Mouse (Mus musculus) MEL (cell line): Measurements from ENCODE around the gene E130208F15Rik. TPM values are rescaled to one million over a fixed set of nuclear protein-coding genes. Genes with fewer than 3 reads are reported as not detected.

ENCODE experiments used
- DNase-seq: peaks from one replicate; pipeline ENCODE4 v3.0.0; 2011; ENCODE audit warnings: low read depth, low spot score
- H3K27ac ChIP-seq: 2 replicates; pipeline ENCODE4 v1.5.1; 2012; ENCODE audit warnings: low read depth, mild to moderate bottlenecking, control low read depth, low read length, moderate library complexity; ENCODE audit not compliant: control insufficient read depth
- H3K27me3 ChIP-seq, 2 experiments: fragments of 150-350 bp in 1 of 2; sonication (generic) in 1 of 2; 2 replicates each; pipeline ENCODE4 v1.6.1; 2012; ENCODE audit warnings: low read length in 2 of 2, mild to moderate bottlenecking in 2 of 2, improper control_type of control experiment in 1 of 2, moderate library complexity in 1 of 2; ENCODE audit not compliant: insufficient read depth in 2 of 2, control insufficient read depth in 1 of 2
- H3K36me3 ChIP-seq, 2 experiments: 2 replicates each; pipeline ENCODE4 v1.6.1; 2012 to 2014; ENCODE audit warnings: low read length in 2 of 2, improper control_type of control experiment in 1 of 2, inconsistent platforms in 1 of 2, mild to moderate bottlenecking in 1 of 2; ENCODE audit not compliant: insufficient read depth in 2 of 2, control insufficient read depth in 1 of 2
- H3K4me1 ChIP-seq, 2 experiments: fragments of 150-350 bp in 1 of 2; sonication (generic) in 1 of 2; 2 replicates each; pipeline ENCODE4 v1.6.1; 2012; ENCODE audit warnings: low read length in 2 of 2, improper control_type of control experiment in 1 of 2, mild to moderate bottlenecking in 1 of 2; ENCODE audit not compliant: insufficient read depth in 2 of 2, control insufficient read depth in 1 of 2
- H3K4me3 ChIP-seq, 2 experiments: fragments of 150-350 bp in 1 of 2; sonication (generic) in 1 of 2; 2 replicates each; pipeline ENCODE4 v1.5.1; 2012; ENCODE audit warnings: low read depth in 2 of 2, low read length in 2 of 2, mild to moderate bottlenecking in 2 of 2, moderate library complexity in 2 of 2, control low read depth in 1 of 2, improper control_type of control experiment in 1 of 2; ENCODE audit not compliant: control insufficient read depth in 1 of 2, insufficient read depth in 1 of 2
- H3K79me2 ChIP-seq: 2 replicates; pipeline ENCODE4 v1.6.1; 2012; ENCODE audit warnings: mild to moderate bottlenecking, low read length, moderate library complexity; ENCODE audit not compliant: control insufficient read depth, poor library complexity, insufficient read depth
- H3K9ac ChIP-seq: 2 replicates; pipeline ENCODE4 v1.6.1; 2012; ENCODE audit warnings: low read depth, mild to moderate bottlenecking, control low read depth, low read length, moderate library complexity; ENCODE audit not compliant: control insufficient read depth, poor library complexity, severe bottlenecking
- H3K9me3 ChIP-seq: fragments of 150-350 bp; sonication (generic); replicated peaks from 2 replicates; pipeline ENCODE4 v1.6.1; 2012; ENCODE audit warnings: mild to moderate bottlenecking, low read length, improper control_type of control experiment, moderate library complexity; ENCODE audit not compliant: insufficient read depth
- MAX ChIP-seq: IDR thresholded peaks from 2 replicates; pipeline ENCODE4 v1.6.1; 2011; ENCODE audit warnings: low read length, improper control_type of control experiment
- MAZ ChIP-seq: IDR thresholded peaks from 2 replicates; pipeline ENCODE4 v1.6.1; 2012; ENCODE audit warnings: low read depth, mild to moderate bottlenecking, inconsistent platforms, low read length, improper control_type of control experiment
- MYB ChIP-seq: IDR thresholded peaks from 2 replicates; pipeline ENCODE4 v1.6.1; 2011; ENCODE audit warnings: mild to moderate bottlenecking, low read depth, low read length, improper control_type of control experiment
- POLR2AphosphoS2 ChIP-seq: IDR thresholded peaks from 2 replicates; pipeline ENCODE4 v1.6.1; 2011; ENCODE audit warnings: low read length, improper control_type of control experiment
- SIN3A ChIP-seq: IDR thresholded peaks from 2 replicates; pipeline ENCODE4 v1.6.1; 2012; ENCODE audit warnings: low read length, improper control_type of control experiment, inconsistent platforms
- UBTF ChIP-seq: IDR thresholded peaks from 2 replicates; pipeline ENCODE4 v1.6.1; 2012; ENCODE audit warnings: low read depth, mild to moderate bottlenecking, inconsistent platforms, low read length, improper control_type of control experiment, moderate library complexity, borderline replicate concordance; ENCODE audit not compliant: insufficient read depth
- ZC3H11A ChIP-seq: IDR thresholded peaks from 2 replicates; pipeline ENCODE4 v1.6.1; 2012; ENCODE audit warnings: low read depth, mild to moderate bottlenecking, inconsistent platforms, low read length, improper control_type of control experiment
- polyA plus RNA-seq, 2 experiments: library from polyadenylated mRNA; stranded (reverse) in 1 of 2; unstranded in 1 of 2; fragments of >175 nt in 1 of 2; fragments of >200 nt in 1 of 2; gene quantifications; 2 replicates each; pipeline versions ENCODE4 v1.2.1 to v1.2.4; 2012; ENCODE audit warnings: low replicate concordance in 2 of 2, low read depth in 1 of 2; ENCODE audit not compliant: insufficient read length in 2 of 2, insufficient read depth in 1 of 2, missing spikeins in 1 of 2
- total RNA-seq: library from RNA; depleted of rRNA; stranded (reverse); fragments of 300-350 nt; gene quantifications from 2 replicates; pipeline ENCODE4 v1.2.3, GENCODE M21; 2012; rRNA removed

E130208F15Rik gene
- total and polyA plus RNA-seq, 3 experiments = 0.96 to 3.2 TPM; not detected in 1

DNA sequence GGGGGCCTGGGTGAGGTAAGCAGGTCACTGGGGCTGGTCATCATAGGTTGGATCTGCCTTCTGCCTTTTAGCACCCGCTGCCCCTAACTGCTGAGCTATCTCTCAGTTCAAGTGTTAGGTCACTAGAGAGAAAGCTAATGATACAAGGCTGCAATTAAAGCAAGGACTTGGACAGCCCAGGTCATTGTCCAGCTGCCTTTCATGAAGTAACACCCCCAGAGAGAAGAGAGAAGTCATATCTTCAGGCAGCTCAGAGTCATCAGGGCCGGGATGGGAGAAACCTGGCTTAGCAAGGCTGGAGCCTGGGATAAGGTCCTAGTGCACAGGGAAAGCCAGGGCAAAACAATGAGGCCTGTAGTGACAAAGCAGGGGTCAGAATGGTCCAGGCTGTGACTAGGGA, 45.9 kb downstream of the E130208F15Rik start:
- TF ChIP-seq SIN3A = no peak
- no peak for TF ChIP-seq ZC3H11A
- no peak for TF ChIP-seq UBTF
- TF ChIP-seq MAX = no peak
- no peak for TF ChIP-seq POLR2AphosphoS2
- no peak for TF ChIP-seq MYB
- no peak for TF ChIP-seq MAZ
- no peaks in the 10 kb centered on the region for H3K4me1 ChIP-seq
- no peak for DNase-seq
- H3K4me3 ChIP-seq = no peak overlapping the region
- no peaks in the 10 kb centered on the region for H3K9me3 ChIP-seq
- peaks cover 0 to 6% of the 10 kb centered on the region in 2 experiments; a peak in 2 of 4 replicates for H3K27me3 ChIP-seq
- H3K79me2 ChIP-seq = no peaks in the 10 kb centered on the region
- H3K27ac ChIP-seq = no peak overlapping the region
- no peaks in the 10 kb centered on the region for H3K36me3 ChIP-seq
- H3K9ac ChIP-seq = no peak overlapping the region

Other genes starting within 250 kb of the E130208F15Rik start
Only the 30 nearest of the 33 such genes appear.
- gene Gm26920, start 231.3 kb upstream of the E130208F15Rik start, total RNA-seq = 0.62 TPM in 1 of 2 replicates, not detected in the other
- not detected for gene Gm26920, start 231.3 kb upstream of the E130208F15Rik start, polyA plus RNA-seq
- 7.3 and 8.0 TPM in 2 replicates for gene Zfp566, start 231.2 kb upstream of the E130208F15Rik start, total RNA-seq
- 1 to 10 TPM in 1 of 2 experiments, not detected in 1; 8.0 TPM for gene Zfp566, start 231.2 kb upstream of the E130208F15Rik start, polyA plus RNA-seq
- gene Zfp260, start 227.0 kb upstream of the E130208F15Rik start, total RNA-seq = 5.5 and 6.2 TPM in 2 replicates
- gene Zfp260, start 227.0 kb upstream of the E130208F15Rik start, polyA plus RNA-seq = 1 to 10 TPM in 1 of 2 experiments, not detected in 1; 4.8 TPM
- 3.9 and 8.2 TPM in 2 replicates for gene Zfp382, start 199.8 kb upstream of the E130208F15Rik start, total RNA-seq
- 1 to 10 TPM in 1 of 2 experiments, not detected in 1; 7.1 TPM for gene Zfp382, start 199.8 kb upstream of the E130208F15Rik start, polyA plus RNA-seq
- gene Zfp146, start 152.0 kb upstream of the E130208F15Rik start, total RNA-seq = 30.6 and 35.5 TPM in 2 replicates
- gene Zfp146, start 152.0 kb upstream of the E130208F15Rik start, polyA plus RNA-seq = 10 to 100 TPM in 1 of 2 experiments, not detected in 1; 38.9 TPM
- gene Cox7a1, start 137.6 kb upstream of the E130208F15Rik start, total RNA-seq = 8.9 and 9.9 TPM in 2 replicates
- 10 to 100 TPM in 1 of 2 experiments, not detected in 1; 11.1 TPM for gene Cox7a1, start 137.6 kb upstream of the E130208F15Rik start, polyA plus RNA-seq
- 31.7 and 38.3 TPM in 2 replicates for gene Capns1, start 122.9 kb upstream of the E130208F15Rik start, total RNA-seq
- gene Capns1, start 122.9 kb upstream of the E130208F15Rik start, polyA plus RNA-seq = 100 to 1,000 TPM in 1 of 2 experiments, not detected in 1; 354 TPM
- 109 and 128 TPM in 2 replicates for gene Polr2i, start 89.8 kb upstream of the E130208F15Rik start, total RNA-seq
- gene Polr2i, start 89.8 kb upstream of the E130208F15Rik start, polyA plus RNA-seq = 100 to 1,000 TPM in 1 of 2 experiments, not detected in 1; 118 TPM
- gene Tbcb, start 89.5 kb upstream of the E130208F15Rik start, total RNA-seq = 54.8 and 55.0 TPM in 2 replicates
- gene Tbcb, start 89.5 kb upstream of the E130208F15Rik start, polyA plus RNA-seq = 10 to 100 TPM in 1 of 2 experiments, not detected in 1; 72.6 TPM
- not detected in 2 replicates for gene Ovol3, start 86.0 kb upstream of the E130208F15Rik start, total RNA-seq
- gene Ovol3, start 86.0 kb upstream of the E130208F15Rik start, polyA plus RNA-seq = under 1 TPM in 1 of 2 experiments, not detected in 1; 0.17 TPM
- gene Thap8, start 41.6 kb upstream of the E130208F15Rik start, total RNA-seq = 0.42 and 0.73 TPM in 2 replicates
- under 1 TPM in 1 of 2 experiments, not detected in 1; 0.46 TPM for gene Thap8, start 41.6 kb upstream of the E130208F15Rik start, polyA plus RNA-seq
- gene Wdr62, start 41.3 kb upstream of the E130208F15Rik start, total RNA-seq = 4.9 and 6.5 TPM in 2 replicates
- 10 to 100 TPM; 30.5 to 44.8 TPM for gene Wdr62, start 41.3 kb upstream of the E130208F15Rik start, polyA plus RNA-seq
- gene Clip3, start 30.0 kb upstream of the E130208F15Rik start, total RNA-seq = not detected in 2 replicates
- under 1 TPM in 1 of 2 experiments, not detected in 1; 0.19 TPM for gene Clip3, start 30.0 kb upstream of the E130208F15Rik start, polyA plus RNA-seq
- 15.0 and 16.2 TPM in 2 replicates for gene Alkbh6, start 13.0 kb upstream of the E130208F15Rik start, total RNA-seq
- 10 to 100 TPM in 1 of 2 experiments, not detected in 1; 24.6 TPM for gene Alkbh6, start 13.0 kb upstream of the E130208F15Rik start, polyA plus RNA-seq
- 0.31 and 0.42 TPM in 2 replicates for gene Syne4, start 6.9 kb upstream of the E130208F15Rik start, total RNA-seq
- under 1 TPM in 1 of 2 experiments, not detected in 1; 0.82 TPM for gene Syne4, start 6.9 kb upstream of the E130208F15Rik start, polyA plus RNA-seq
- 4.3 and 4.5 TPM in 2 replicates for gene Sdhaf1, start 2.2 kb downstream of the E130208F15Rik start, total RNA-seq
- gene Sdhaf1, start 2.2 kb downstream of the E130208F15Rik start, polyA plus RNA-seq = 1 to 10 TPM in 1 of 2 experiments, not detected in 1; 8.1 TPM
- gene Lrfn3, start 41.0 kb downstream of the E130208F15Rik start, total RNA-seq = not detected in 2 replicates
- gene Lrfn3, start 41.0 kb downstream of the E130208F15Rik start, polyA plus RNA-seq = not detected
- 2.8 and 3.9 TPM in 2 replicates for gene Tyrobp, start 92.0 kb downstream of the E130208F15Rik start, total RNA-seq
- 10 to 100 TPM in 1 of 2 experiments, not detected in 1; 13.6 TPM for gene Tyrobp, start 92.0 kb downstream of the E130208F15Rik start, polyA plus RNA-seq
- 7.1 and 15.5 TPM in 2 replicates for gene Hcst, start 98.1 kb downstream of the E130208F15Rik start, total RNA-seq
- gene Hcst, start 98.1 kb downstream of the E130208F15Rik start, polyA plus RNA-seq = 10 to 100 TPM in 1 of 2 experiments, not detected in 1; 28.1 TPM
- gene Nfkbid, start 100.0 kb downstream of the E130208F15Rik start, total RNA-seq = 6.2 and 7.0 TPM in 2 replicates
- 10 to 100 TPM in 1 of 2 experiments, not detected in 1; 16.7 TPM for gene Nfkbid, start 100.0 kb downstream of the E130208F15Rik start, polyA plus RNA-seq
- gene Aplp1, start 123.8 kb downstream of the E130208F15Rik start, total RNA-seq = 1.5 and 1.9 TPM in 2 replicates
- gene Aplp1, start 123.8 kb downstream of the E130208F15Rik start, polyA plus RNA-seq = 1 to 10 TPM in 1 of 2 experiments, not detected in 1; 7.1 TPM
- not detected in 2 replicates for gene Kirrel2, start 135.9 kb downstream of the E130208F15Rik start, total RNA-seq
- not detected for gene Kirrel2, start 135.9 kb downstream of the E130208F15Rik start, polyA plus RNA-seq
- gene Nphs1, start 136.6 kb downstream of the E130208F15Rik start, total RNA-seq = 1.3 and 2.3 TPM in 2 replicates
- 1 to 10 TPM in 1 of 2 experiments, not detected in 1; 1.2 TPM for gene Nphs1, start 136.6 kb downstream of the E130208F15Rik start, polyA plus RNA-seq
- gene Prodh2, start 171.9 kb downstream of the E130208F15Rik start, total RNA-seq = not detected in 2 replicates
- gene Prodh2, start 171.9 kb downstream of the E130208F15Rik start, polyA plus RNA-seq = not detected
- 1.8 and 2.4 TPM in 2 replicates for gene Arhgap33, start 213.3 kb downstream of the E130208F15Rik start, total RNA-seq
- 10 to 100 TPM in 1 of 2 experiments, not detected in 1; 22.3 TPM for gene Arhgap33, start 213.3 kb downstream of the E130208F15Rik start, polyA plus RNA-seq
- 1.2 and 1.5 TPM in 2 replicates for gene Hspb6, start 230.4 kb downstream of the E130208F15Rik start, total RNA-seq
- gene Hspb6, start 230.4 kb downstream of the E130208F15Rik start, polyA plus RNA-seq = 10 to 100 TPM in 1 of 2 experiments, not detected in 1; 12.4 TPM
- 2.3 and 2.4 TPM in 2 replicates for gene Proser3, start 230.6 kb downstream of the E130208F15Rik start, total RNA-seq
- 1 to 10 TPM in 1 of 2 experiments, not detected in 1; 8.9 TPM for gene Proser3, start 230.6 kb downstream of the E130208F15Rik start, polyA plus RNA-seq
- 10.9 and 12.0 TPM in 2 replicates for gene Lin37, start 238.1 kb downstream of the E130208F15Rik start, total RNA-seq
- gene Lin37, start 238.1 kb downstream of the E130208F15Rik start, polyA plus RNA-seq = 10 to 100 TPM in 1 of 2 experiments, not detected in 1; 49.8 TPM
- 67.2 and 74.2 TPM in 2 replicates for gene U2af1l4, start 241.6 kb downstream of the E130208F15Rik start, total RNA-seq
- gene U2af1l4, start 241.6 kb downstream of the E130208F15Rik start, polyA plus RNA-seq = 10 to 100 TPM in 1 of 2 experiments, not detected in 1; 72.5 TPM
- 1.4 and 1.9 TPM in 2 replicates for gene Gm49396, start 241.6 kb downstream of the E130208F15Rik start, total RNA-seq
- gene Gm49396, start 241.6 kb downstream of the E130208F15Rik start, polyA plus RNA-seq = 1 to 10 TPM in 1 of 2 experiments, not detected in 1; 4.2 TPM